Mouse (Mus musculus) forebrain, embryonic 15.5 days (tissue): ENCODE data around the gene Ttc13. TPM values are rescaled to one million over a fixed set of nuclear protein-coding genes. Genes with fewer than 3 reads are reported as not detected.

Experiments used
- ATAC-seq: fragments of 200-750 bp; cut with Nextera tagmentation; replicated peaks from 2 replicates; pipeline ENCODE4 v1.8.0; 2017; ENCODE audit warnings: mild to moderate bottlenecking, moderate TSS enrichment, moderate library complexity
- H3K27ac ChIP-seq: fragments of 300-500 bp; sonication (generic); replicated peaks from 2 replicates; pipeline ENCODE4 v1.5.1; 2015; ENCODE audit warnings: mild to moderate bottlenecking, inconsistent platforms
- H3K27me3 ChIP-seq: fragments of 300-500 bp; sonication (generic); 2 replicates; pipeline ENCODE4 v1.6.1; 2015; ENCODE audit warnings: inconsistent platforms
- H3K36me3 ChIP-seq: fragments of 300-500 bp; sonication (generic); 2 replicates; pipeline ENCODE4 v1.6.1; 2015; ENCODE audit warnings: mild to moderate bottlenecking, inconsistent platforms
- H3K4me1 ChIP-seq: fragments of 300-500 bp; sonication (generic); 2 replicates; pipeline ENCODE4 v1.6.1; 2015; ENCODE audit warnings: inconsistent platforms
- H3K4me2 ChIP-seq: fragments of 300-500 bp; sonication (generic); replicated peaks from 2 replicates; pipeline ENCODE4 v1.6.1; 2015; ENCODE audit warnings: mild to moderate bottlenecking, inconsistent platforms
- H3K4me3 ChIP-seq: fragments of 300-500 bp; sonication (generic); 2 replicates; pipeline ENCODE4 v1.5.1; 2015; ENCODE audit warnings: mild to moderate bottlenecking, inconsistent platforms
- H3K9ac ChIP-seq: fragments of 300-500 bp; sonication (generic); replicated peaks from 2 replicates; pipeline ENCODE4 v1.6.1; 2015; ENCODE audit warnings: mild to moderate bottlenecking, inconsistent platforms
- H3K9me3 ChIP-seq: fragments of 300-500 bp; sonication (generic); 2 replicates; pipeline ENCODE4 v1.6.1; 2016; ENCODE audit warnings: inconsistent platforms
- WGBS: fragments of 180-500 bp; shearing (Covaris S2); methylation state at CpG from one replicate; pipeline ENCODE4 v1.1.7; 2015; ENCODE audit warnings: mixed read lengths; 5-methylcytosine and 5-hydroxymethylcytosine counted together
- polyA plus RNA-seq: library from polyadenylated mRNA; unstranded; fragments of >200 nt; fragmentation: Nextera tagmentation; extraction: Ambion mirVana; gene quantifications from 2 replicates; pipeline ENCODE4 v1.2.1, GENCODE M21; 2015

Gene Ttc13
- polyA plus RNA-seq, 1 experiment from 2014 or later: 56.7 TPM

DNA sequence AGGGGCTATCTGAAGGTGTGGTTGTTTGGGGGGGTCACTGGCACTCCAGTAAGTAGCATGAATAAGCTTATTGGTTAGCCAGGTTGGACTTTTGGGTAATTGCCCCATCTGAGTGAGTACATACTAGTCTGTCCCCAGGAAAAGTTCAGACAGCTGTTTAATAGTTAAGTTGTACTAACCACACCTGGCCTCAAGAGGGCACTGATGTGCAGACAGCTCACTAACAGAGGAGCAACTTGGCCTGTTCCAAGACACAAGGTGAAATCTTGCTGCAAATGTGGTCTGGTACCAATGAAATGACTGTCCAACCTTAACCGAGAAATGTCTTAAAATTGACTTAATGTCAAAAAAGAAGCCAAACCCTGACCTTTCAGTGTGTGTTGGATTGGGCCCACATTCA is 17.5 kb upstream of the Ttc13 start:
- WGBS: 71% methylated on average over 1 of the region's 1 CpGs
- no peaks in the 10 kb centered on the region for H3K4me1 ChIP-seq
- H3K27me3 ChIP-seq: no peaks in the 10 kb centered on the region
- H3K4me3 ChIP-seq: no peak overlapping the region
- no peak overlapping the region for H3K4me2 ChIP-seq
- H3K9me3 ChIP-seq: no peaks in the 10 kb centered on the region
- no peak overlapping the region for H3K27ac ChIP-seq
- no peak for ATAC-seq
- peaks cover 11% of the 10 kb centered on the region for H3K36me3 ChIP-seq
- no peak overlapping the region for H3K9ac ChIP-seq

DNA sequence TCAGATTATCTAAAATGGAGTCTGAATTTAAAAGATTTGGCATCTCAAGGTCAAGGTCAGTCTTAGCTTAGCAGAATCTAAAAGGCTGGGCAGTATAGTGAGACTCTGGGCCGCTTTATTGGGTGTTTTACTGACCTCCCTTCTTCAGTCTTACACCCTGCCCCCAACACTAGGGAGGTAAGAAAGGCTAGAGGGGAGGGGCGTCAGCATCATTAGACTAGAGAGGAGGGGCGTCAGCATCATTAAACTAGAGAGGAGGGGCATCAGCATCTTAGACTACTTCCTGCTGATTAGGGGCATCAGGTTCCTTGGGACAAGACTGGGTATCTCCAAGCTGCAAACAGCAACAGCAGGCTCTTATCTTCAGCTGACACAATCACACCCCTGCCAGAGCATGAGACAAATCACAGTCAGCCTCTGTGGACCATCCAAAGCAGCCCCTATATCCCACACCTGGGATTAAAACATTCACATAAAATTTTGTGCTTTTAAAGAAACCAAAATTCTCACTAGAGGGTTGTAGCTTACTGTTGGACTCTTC is 13.7 kb upstream of the Ttc13 start:
- no peak overlapping the region for H3K4me2 ChIP-seq
- no peak for ATAC-seq
- no peaks in the 10 kb centered on the region for H3K9me3 ChIP-seq
- 68% methylated on average over 3 of the region's 3 CpGs for WGBS
- no peak overlapping the region for H3K4me3 ChIP-seq
- no peaks in the 10 kb centered on the region for H3K4me1 ChIP-seq
- no peak overlapping the region for H3K9ac ChIP-seq
- H3K36me3 ChIP-seq: peaks cover 49% of the 10 kb centered on the region
- no peak overlapping the region for H3K27ac ChIP-seq
- no peaks in the 10 kb centered on the region for H3K27me3 ChIP-seq

DNA sequence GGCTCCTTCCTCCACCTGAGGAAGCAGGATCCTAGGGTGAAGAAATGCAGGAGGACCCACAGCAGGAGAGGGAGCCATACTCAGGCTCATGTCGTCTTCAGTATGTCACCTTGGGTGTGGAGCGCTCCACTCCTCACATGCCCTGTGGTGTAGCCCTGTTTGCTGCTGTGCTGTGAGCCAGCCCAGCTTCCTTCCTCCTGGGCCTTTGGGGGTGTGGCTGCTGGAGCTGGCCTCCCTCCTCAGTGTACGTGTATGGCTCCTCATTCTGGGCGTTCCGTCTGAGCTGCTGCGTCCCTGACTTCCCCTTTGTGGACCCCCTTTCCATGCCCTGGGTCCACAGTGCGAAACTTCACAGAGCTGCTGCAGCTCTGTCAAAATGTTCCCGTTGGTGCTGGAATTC is 11.0 kb upstream of the Ttc13 start:
- WGBS: 88% methylated on average over 8 of the region's 8 CpGs
- H3K4me2 ChIP-seq: no peak overlapping the region

DNA sequence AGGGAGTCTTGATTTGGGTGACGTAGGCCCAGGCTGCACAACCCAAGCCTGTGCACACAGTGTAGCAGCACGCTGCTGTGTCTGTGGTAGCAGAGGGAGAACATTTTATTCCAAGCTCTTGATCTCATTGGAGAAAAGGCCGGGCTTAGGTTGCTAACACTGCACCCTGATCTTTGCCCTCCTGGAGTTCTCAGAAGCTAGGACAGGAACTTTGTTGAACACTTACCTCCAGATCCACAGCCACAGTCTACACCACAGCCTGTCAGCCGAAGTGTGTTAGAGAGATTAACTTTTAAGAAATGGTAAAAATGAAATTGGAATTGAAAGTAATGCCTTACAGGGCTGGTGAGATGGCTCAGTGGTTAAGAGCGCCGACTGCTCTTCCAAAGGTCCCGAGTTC is 2.5 kb upstream of the Ttc13 start:
- H3K4me1 ChIP-seq: peaks cover 28% of the 10 kb centered on the region
- H3K9me3 ChIP-seq: no peaks in the 10 kb centered on the region
- peaks cover 37% of the 10 kb centered on the region for H3K36me3 ChIP-seq
- no peak overlapping the region for H3K4me2 ChIP-seq
- H3K27me3 ChIP-seq: no peaks in the 10 kb centered on the region
- no peak for ATAC-seq
- WGBS: 95% methylated on average over 7 of the region's 7 CpGs
- H3K4me3 ChIP-seq: no peak overlapping the region
- no peak overlapping the region for H3K27ac ChIP-seq
- H3K9ac ChIP-seq: no peak overlapping the region

More for the DNA sequence above, 11.0 kb upstream of the Ttc13 start:
- no peak for ATAC-seq
- H3K9ac ChIP-seq: no peak overlapping the region
- no peak overlapping the region for H3K4me3 ChIP-seq
- no peaks in the 10 kb centered on the region for H3K27me3 ChIP-seq
- peaks cover 73% of the 10 kb centered on the region for H3K36me3 ChIP-seq
- H3K9me3 ChIP-seq: no peaks in the 10 kb centered on the region
- H3K27ac ChIP-seq: no peak overlapping the region
- no peaks in the 10 kb centered on the region for H3K4me1 ChIP-seq

DNA sequence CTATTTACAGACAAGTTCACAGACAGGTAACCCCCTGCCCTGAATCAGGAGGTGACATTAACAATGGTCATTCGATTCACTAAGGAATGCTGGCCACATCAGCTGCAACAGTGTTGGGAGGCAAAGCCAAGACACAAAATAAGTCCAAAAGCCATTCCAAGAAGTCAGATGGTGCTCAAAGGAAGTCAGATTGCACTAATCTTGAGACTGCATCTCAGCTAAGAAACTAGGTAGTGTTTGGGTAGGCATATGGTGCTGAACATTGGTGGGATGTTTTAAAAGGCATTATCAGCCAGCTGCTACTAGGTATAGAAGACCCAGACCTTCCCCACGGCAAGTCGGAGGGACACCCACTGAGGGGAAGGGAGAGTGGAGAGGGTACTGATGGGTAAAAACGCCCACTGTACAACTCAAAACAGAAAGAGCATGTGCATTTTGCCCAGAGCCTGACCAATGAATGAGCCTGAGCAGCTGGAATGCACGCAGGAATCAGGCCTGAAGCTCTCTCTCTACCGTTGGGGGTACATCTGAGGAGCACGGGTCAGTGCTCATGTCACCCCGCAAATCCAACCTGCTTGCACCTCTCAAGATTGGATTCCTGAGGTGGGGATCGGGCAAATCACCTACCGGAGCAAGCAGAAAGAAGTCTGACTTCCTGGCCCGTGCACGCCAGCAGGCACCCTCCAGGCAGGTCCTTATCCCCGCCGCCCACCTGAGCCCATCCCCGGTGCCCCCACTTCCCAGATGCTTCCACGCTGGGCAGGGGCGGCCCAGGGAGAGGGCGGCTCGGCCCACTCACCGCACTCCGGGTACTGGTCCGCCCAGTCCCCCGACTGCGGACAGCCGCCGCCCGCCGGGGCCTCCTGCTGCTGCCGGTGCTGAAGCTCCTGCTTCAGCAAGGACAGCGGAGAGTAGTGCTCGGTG is 583 bp downstream of the Ttc13 start:
- Histone ChIP-seq H3K36me3 (peaks cover 7% of the 10 kb centered on the region; the same call in 1 of the 2 replicates), H3K27ac (peak overlapping the region; percentile 40), H3K4me1 (peaks cover 28% of the 10 kb centered on the region), H3K27me3 (no peaks in the 10 kb centered on the region), H3K4me3 (peak overlapping the region; percentile 58), H3K9ac (peak overlapping the region; percentile 90), H3K4me2 (peak overlapping the region; percentile 90), H3K9me3 (no peaks in the 10 kb centered on the region)
- ATAC-seq: peak; percentile 8; the same call in 1 of the 2 replicates
- WGBS: 2% methylated on average over 31 of the region's 31 CpGs

DNA sequence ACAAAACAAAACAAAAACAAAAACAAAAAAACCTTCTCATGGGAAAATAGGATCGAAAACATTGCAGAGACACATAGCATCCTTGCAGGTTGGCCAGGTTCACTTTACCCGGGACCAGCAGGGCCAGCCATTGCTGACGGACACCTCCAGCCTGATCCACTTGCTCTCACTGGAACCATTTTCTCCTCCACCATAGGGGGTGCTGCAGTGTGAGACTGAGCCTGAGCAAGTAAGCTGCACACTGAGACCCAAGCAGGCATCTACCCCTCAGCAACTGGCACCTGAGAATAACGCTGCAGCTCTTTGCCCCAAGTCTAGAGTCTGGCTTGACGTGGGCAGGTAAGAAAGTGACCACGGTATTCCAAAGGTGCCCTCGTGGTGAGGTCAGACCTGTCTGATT is 1.6 kb downstream of the Ttc13 start:
- 75% methylated on average over 7 of the region's 7 CpGs for WGBS
- Histone ChIP-seq H3K4me1 (peaks cover 28% of the 10 kb centered on the region), H3K27me3 (no peaks in the 10 kb centered on the region), H3K27ac (no peak overlapping the region), H3K4me2 (no peak overlapping the region), H3K4me3 (peak overlapping the region; percentile 58; the same call in 1 of the 2 replicates), H3K9me3 (no peaks in the 10 kb centered on the region), H3K9ac (0 out of 2 replicates have a peak overlapping the region, but pooled peaks have one; percentile 15), H3K36me3 (no peaks in the 10 kb centered on the region)
- ATAC-seq: no peak

DNA sequence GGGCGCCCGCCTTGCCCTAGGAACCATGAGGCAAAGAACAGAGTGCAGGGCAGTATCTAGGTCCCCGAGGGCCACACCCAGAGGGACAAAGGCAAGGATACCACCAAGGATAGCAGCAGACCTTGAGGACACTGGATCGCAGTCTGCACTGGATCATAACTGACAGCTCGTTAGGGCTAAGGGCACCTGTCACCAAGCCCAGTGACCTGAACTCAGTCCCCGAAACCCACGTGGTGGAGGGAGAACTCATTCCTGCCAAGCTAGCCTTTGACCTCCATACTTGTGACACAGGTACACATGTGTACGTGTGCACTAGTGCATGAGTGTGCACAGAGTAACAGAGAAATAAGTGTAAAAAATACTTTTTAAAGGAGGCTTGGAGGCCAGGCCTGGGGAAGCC is 6.0 kb downstream of the Ttc13 start:
- Histone ChIP-seq H3K9me3 (no peaks in the 10 kb centered on the region), H3K27ac (no peak overlapping the region), H3K4me1 (peaks cover 10% of the 10 kb centered on the region), H3K4me3 (no peak overlapping the region), H3K9ac (no peak overlapping the region), H3K27me3 (no peaks in the 10 kb centered on the region), H3K4me2 (no peak overlapping the region), H3K36me3 (peaks cover 27% of the 10 kb centered on the region)
- 87% methylated on average over 8 of the region's 8 CpGs for WGBS
- no peak for ATAC-seq

DNA sequence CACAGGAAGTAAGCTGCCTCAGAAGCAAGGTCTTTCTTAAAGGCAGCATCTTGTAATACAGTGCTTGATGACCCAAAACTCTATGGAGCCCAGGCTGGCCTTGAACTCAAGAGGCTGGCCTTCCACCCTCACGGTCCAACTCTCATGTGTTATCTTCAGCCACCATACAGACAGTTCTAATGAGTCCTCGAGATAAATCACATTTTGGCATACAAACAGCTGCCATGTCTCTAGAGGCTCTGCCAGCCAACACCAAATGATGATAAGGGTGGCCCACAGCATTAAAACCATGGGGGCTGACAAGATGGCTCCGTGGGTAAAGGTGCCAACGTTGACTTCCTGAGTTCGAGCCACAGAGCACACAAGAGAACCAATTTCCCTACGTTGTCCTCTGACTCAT is 8.6 kb downstream of the Ttc13 start:
- ATAC-seq: no peak
- H3K36me3 ChIP-seq: peaks cover 47% of the 10 kb centered on the region
- WGBS: 95% methylated on average over 6 of the region's 6 CpGs
- no peaks in the 10 kb centered on the region for H3K4me1 ChIP-seq
- no peak overlapping the region for H3K9ac ChIP-seq
- H3K27ac ChIP-seq: no peak overlapping the region
- no peak overlapping the region for H3K4me3 ChIP-seq
- H3K9me3 ChIP-seq: no peaks in the 10 kb centered on the region
- no peak overlapping the region for H3K4me2 ChIP-seq
- no peaks in the 10 kb centered on the region for H3K27me3 ChIP-seq

DNA sequence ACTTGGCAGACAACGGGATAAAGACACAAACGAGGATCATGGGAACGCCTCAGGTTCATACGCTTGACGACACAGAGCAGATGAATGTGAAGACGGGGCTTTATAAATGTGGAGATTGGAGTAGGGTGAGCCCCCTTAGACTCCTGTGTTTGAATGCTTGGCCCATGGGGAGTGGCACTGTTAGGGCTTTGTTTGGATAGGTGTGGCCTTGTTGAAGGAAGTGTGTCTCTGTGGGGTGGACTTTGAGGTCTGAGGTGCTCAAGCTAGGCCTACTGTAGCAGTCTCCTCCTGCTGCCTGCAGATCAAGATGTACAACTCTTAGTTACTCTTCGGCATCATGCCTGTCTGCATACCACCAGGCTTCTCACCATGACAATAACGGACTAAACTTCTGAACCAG is 16.0 kb downstream of the Ttc13 start:
- WGBS: 95% methylated on average over 8 of the region's 8 CpGs
- no peaks in the 10 kb centered on the region for H3K27me3 ChIP-seq
- H3K4me1 ChIP-seq: no peaks in the 10 kb centered on the region
- no peaks in the 10 kb centered on the region for H3K9me3 ChIP-seq
- H3K36me3 ChIP-seq: peaks cover 35% of the 10 kb centered on the region
- no peak for ATAC-seq
- H3K4me3 ChIP-seq: no peak overlapping the region
- H3K4me2 ChIP-seq: no peak overlapping the region
- no peak overlapping the region for H3K27ac ChIP-seq
- H3K9ac ChIP-seq: no peak overlapping the region

DNA sequence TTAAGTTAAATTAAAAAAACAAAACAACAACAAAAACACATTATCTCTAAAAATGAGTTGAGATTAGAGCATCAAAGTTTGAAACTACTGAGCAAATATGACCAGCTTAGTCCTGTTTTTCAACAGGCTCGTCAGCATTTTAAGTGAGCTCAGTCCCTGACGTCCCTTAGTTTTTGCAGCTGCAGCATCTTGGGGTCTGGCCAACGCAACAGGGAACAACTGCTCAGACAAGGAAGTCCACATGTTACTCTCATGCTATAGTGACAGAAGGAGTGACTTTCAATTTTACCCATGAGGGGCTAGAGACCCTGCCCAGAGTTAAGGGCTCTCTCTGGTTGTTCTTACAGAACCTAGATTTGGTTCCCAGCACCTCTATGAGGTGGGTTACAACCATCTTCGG is 17.4 kb downstream of the Ttc13 start:
- no peaks in the 10 kb centered on the region for H3K27me3 ChIP-seq
- peaks cover 29% of the 10 kb centered on the region for H3K36me3 ChIP-seq
- WGBS: 89% methylated on average over 4 of the region's 4 CpGs

DNA sequence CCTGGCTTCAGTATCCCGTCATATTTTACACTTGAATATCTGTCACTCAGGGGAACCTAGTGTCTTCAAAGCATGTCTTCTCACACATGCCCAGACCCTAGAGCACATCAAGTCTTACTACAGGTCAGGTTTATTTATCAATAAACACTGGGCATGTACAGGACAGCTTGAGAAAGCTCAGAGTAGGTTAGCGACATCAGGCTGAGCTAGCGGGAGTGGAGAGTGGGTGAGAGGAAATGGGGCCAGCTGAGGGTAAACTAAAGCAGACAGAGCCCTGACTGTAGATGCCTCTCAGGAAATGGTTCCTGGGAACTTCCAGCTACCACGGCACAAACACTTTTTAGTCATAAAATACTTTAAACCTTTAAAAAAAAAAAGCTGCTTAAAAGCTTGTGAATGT is 18.3 kb downstream of the Ttc13 start:
- Histone ChIP-seq H3K4me1 (no peaks in the 10 kb centered on the region), H3K27me3 (no peaks in the 10 kb centered on the region), H3K9me3 (no peaks in the 10 kb centered on the region), H3K4me2 (no peak overlapping the region), H3K27ac (no peak overlapping the region), H3K4me3 (no peak overlapping the region), H3K9ac (no peak overlapping the region), H3K36me3 (peaks cover 25% of the 10 kb centered on the region)
- WGBS: 83% methylated on average over 4 of the region's 4 CpGs
- ATAC-seq: no peak

More for the DNA sequence above, 17.4 kb downstream of the Ttc13 start:
- Histone ChIP-seq H3K4me2 (no peak overlapping the region), H3K4me1 (no peaks in the 10 kb centered on the region), H3K4me3 (no peak overlapping the region), H3K27ac (no peak overlapping the region), H3K9ac (no peak overlapping the region), H3K9me3 (no peaks in the 10 kb centered on the region)
- ATAC-seq: no peak

DNA sequence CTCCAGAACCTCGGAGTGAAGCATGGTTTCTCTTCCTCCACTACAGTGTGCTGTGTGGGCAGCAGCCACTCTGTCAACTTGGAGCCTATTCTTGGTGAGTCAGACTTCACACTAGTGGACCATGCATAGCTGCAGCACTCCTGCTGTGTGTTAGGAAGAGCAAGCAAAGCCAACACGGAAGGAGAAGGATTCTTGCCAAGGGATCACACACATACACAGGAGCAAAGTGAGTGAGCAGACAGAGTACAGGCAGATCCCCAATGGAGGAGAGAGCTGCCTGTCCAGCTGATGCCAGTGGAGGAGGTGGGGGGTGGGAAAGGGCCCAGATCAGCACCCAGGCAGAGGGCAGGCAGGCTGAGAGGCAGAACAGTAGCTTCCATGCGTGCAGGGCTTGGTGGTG is 19.6 kb downstream of the Ttc13 start:
- WGBS: 79% methylated on average over 3 of the region's 3 CpGs
- ATAC-seq: no peak
- no peak overlapping the region for H3K4me3 ChIP-seq

More for the DNA sequence above, 19.6 kb downstream of the Ttc13 start:
- Histone ChIP-seq H3K9me3 (no peaks in the 10 kb centered on the region), H3K9ac (no peak overlapping the region), H3K4me2 (no peak overlapping the region), H3K4me1 (no peaks in the 10 kb centered on the region), H3K36me3 (peaks cover 21% of the 10 kb centered on the region), H3K27ac (no peak overlapping the region), H3K27me3 (no peaks in the 10 kb centered on the region)
